Mouse (Mus musculus) skeletal muscle tissue, adult 2 months (tissue): ENCODE data around the gene Gm21913.
"Not testable (repeated sequence)": the region's sequence is repeated elsewhere in the genome, so short reads cannot be mapped to it uniquely, and the experiment has no call there.

Source experiments
- DNase-seq: peaks from one replicate; pipeline ENCODE4 v3.0.0-alpha.2; 2012; ENCODE audit warnings: low read depth, low spot score

The Gm21913 gene

DNA sequence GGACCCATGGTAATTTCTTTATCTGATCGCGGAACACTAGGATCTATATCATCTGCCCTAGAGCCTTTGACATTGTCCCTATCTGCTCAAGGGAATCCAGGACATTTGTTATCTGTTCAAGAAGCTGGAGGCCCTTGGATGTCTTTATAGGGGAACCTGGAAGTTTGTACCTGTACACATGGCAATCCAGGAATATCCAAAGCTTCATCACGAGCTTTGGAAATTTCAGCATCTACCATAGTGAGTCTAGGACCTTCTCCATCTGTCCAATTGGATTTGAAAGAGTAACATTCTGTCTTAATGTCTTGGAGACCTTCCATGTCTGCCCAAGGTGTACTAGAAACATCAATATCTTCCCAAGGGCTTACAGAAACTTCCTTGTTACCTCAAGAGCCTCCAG, at the start of gene Gm21913:
Gene Gm21913, plus strand, starts transcription at position 301 of the 400 bp plus-strand sequence.
- not testable (repeated sequence) for DNase-seq
